Mouse (Mus musculus): ENCODE measurements around the gene Gimap5.

GRCm38 (mm10) chr6:48787867-48788266 is 41.9 kb downstream of the Gimap5 start:
- TF ChIP-seq CTCF (IDR thresholded peaks at IDR 0.05; ENCODE audit: insufficient read depth, low read depth, low read length) (no peak), POLR2A (IDR thresholded peaks at IDR 0.05; ENCODE audit: insufficient read depth, low read depth, low read length) (no peak)

Data from olfactory bulb, adult 2 months (tissue).